Mouse (Mus musculus): Measurements from ENCODE around the gene Shmt1. TPM values are rescaled to one million over a fixed set of nuclear protein-coding genes. Genes with fewer than 3 reads are reported as not detected.

Shmt1 gene
- polyA plus RNA-seq, 1 experiment = 27.4 TPM

GRCm38 (mm10) chr11:60755570-60755969 is 55.9 kb downstream of the Shmt1 start:
- TF ChIP-seq CTCF (IDR thresholded peaks at IDR 0.05; ENCODE audit: borderline replicate concordance, control insufficient read depth, extremely low read depth, insufficient read depth, low read length, poor library complexity) (no peak), POLR2A (IDR thresholded peaks at IDR 0.05; ENCODE audit: control insufficient read depth, extremely low read depth, insufficient read depth, low read length, poor library complexity) (no peak)
- WGBS = 97% methylated on average over 7 of the region's 7 CpGs
- Histone ChIP-seq H3K4me3 (ENCODE audit: control insufficient read depth, insufficient read depth, low read length) (no peak overlapping the region), H3K27me3 (ENCODE audit: control insufficient read depth, insufficient read depth, low read length) (no peaks in the 10 kb centered on the region), H3K36me3 (ENCODE audit: control insufficient read depth, insufficient read depth, low read length) (peaks cover 30% of the 10 kb centered on the region), H3K27ac (ENCODE audit: control insufficient read depth, insufficient read depth, low read length) (no peak overlapping the region), H3K4me1 (replicated peaks; ENCODE audit: control insufficient read depth, insufficient read depth, low read length) (no peaks in the 10 kb centered on the region)
- DNase-seq = no peak

- WGBS = 95% methylated on average over 3 of the region's 3 CpGs
- Histone ChIP-seq H3K36me3 (ENCODE audit: control insufficient read depth, insufficient read depth, low read length) (peaks cover 25% of the 10 kb centered on the region), H3K4me1 (replicated peaks; ENCODE audit: control insufficient read depth, insufficient read depth, low read length) (no peaks in the 10 kb centered on the region), H3K4me3 (ENCODE audit: control insufficient read depth, insufficient read depth, low read length) (no peak overlapping the region), H3K27me3 (ENCODE audit: control insufficient read depth, insufficient read depth, low read length) (no peaks in the 10 kb centered on the region), H3K27ac (ENCODE audit: control insufficient read depth, insufficient read depth, low read length) (no peak overlapping the region)
- TF ChIP-seq CTCF (IDR thresholded peaks at IDR 0.05; ENCODE audit: borderline replicate concordance, control insufficient read depth, extremely low read depth, insufficient read depth, low read length, poor library complexity) (no peak), POLR2A (IDR thresholded peaks at IDR 0.05; ENCODE audit: control insufficient read depth, extremely low read depth, insufficient read depth, low read length, poor library complexity) (no peak)
- DNase-seq = no peak
Observed at GRCm38 (mm10) chr11:60740321-60740720, 71.2 kb downstream of the Shmt1 start.

Other genes starting within 250 kb of the Shmt1 start
- gene Llgl1, start 112.0 kb downstream of the Shmt1 start, polyA plus RNA-seq (2012; rRNA removed) = 143 and 154 TPM in 2 replicates
- gene Flii, start 84.5 kb downstream of the Shmt1 start, polyA plus RNA-seq (2012; rRNA removed) = 254 and 271 TPM in 2 replicates
- 26.1 and 26.6 TPM in 2 replicates for gene Mief2, start 83.3 kb downstream of the Shmt1 start, polyA plus RNA-seq (2012; rRNA removed)
- gene Top3a, start 34.4 kb downstream of the Shmt1 start, polyA plus RNA-seq (2012; rRNA removed) = 17.9 and 19.4 TPM in 2 replicates
- gene Smcr8, start 34.2 kb downstream of the Shmt1 start, polyA plus RNA-seq (2012; rRNA removed) = 25.5 and 26.4 TPM in 2 replicates
- gene Dhrs7b, start 18.9 kb upstream of the Shmt1 start, polyA plus RNA-seq (2012; rRNA removed) = 16.1 and 17.3 TPM in 2 replicates
- 72.9 and 76.7 TPM in 2 replicates for gene Tmem11, start 67.6 kb upstream of the Shmt1 start, polyA plus RNA-seq (2012; rRNA removed)
- 62.9 and 63.8 TPM in 2 replicates for gene Natd1, start 103.0 kb upstream of the Shmt1 start, polyA plus RNA-seq (2012; rRNA removed)
- 30.9 and 33.1 TPM in 2 replicates for gene Map2k3, start 120.3 kb upstream of the Shmt1 start, polyA plus RNA-seq (2012; rRNA removed)
- 0.51 and 1.8 TPM in 2 replicates for gene Kcnj12, start 210.8 kb upstream of the Shmt1 start, polyA plus RNA-seq (2012; rRNA removed)

Measured in thymus, adult 2 months (tissue).